12 mouse cellular contexts compared by ENCODE assay signal in the genomic region with DNA sequence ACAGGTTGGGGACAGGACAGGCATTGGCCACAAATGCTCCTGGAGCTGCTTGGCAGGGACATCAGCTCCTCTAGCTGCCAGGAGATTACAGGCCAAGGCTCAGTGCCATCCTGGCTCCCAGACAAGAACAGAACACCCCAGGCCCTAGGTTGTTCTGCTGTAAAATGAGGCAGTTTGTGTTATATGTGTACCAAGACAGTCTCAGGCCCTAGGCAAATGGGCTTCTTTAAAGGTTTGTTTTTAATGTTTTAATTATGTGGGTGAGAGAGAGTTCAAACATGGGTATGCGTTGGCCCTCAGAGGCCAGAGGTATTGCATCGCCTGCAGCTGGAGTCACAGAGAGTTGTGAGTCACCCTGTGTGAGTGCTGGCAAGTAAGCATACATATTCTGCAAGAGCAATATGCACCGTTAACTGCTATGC. TPM values are rescaled to one million over a fixed set of nuclear protein-coding genes. Genes with fewer than 3 reads are reported as not detected.
DNase-seq lines count a peak whose midpoint lies in the region; ATAC-seq and TF ChIP-seq lines count a peak whose summit lies in the region.
"Had no signal": no experiment of that assay in that cellular context is flagged by ENCODE, and none has a peak within 500 bp of the region (broad histone marks: within the 10 kb centered on the region; RNA-seq: fewer than 3 reads in every experiment).

No protein-coding gene starts in this region.

- H3K27ac ChIP-seq in hindbrain, postnatal 0 days: no peak overlapping the region
- no peak overlapping the region for H3K27ac ChIP-seq in hindbrain, embryonic 13.5 days
- H3K27ac ChIP-seq in embryonic fibroblast, embryonic 13.5 days (ENCODE audit: insufficient read depth, low read length): 0 out of 2 replicates have a peak overlapping the region, but pooled peaks have one; percentile 5
- H3K27ac ChIP-seq in liver, embryonic 11.5 days (ENCODE audit: low read depth, low read length): no peak overlapping the region
- no peak overlapping the region for H3K27ac ChIP-seq in forebrain, embryonic 12.5 days
- H3K27ac ChIP-seq: limb, embryonic 13.5 days; stomach, embryonic 15.5 days had no signal

- H3K36me3 ChIP-seq in hindbrain, postnatal 0 days (ENCODE audit: insufficient read depth, low read length): no peaks in the 10 kb centered on the region
- no peaks in the 10 kb centered on the region for H3K36me3 ChIP-seq in hindbrain, embryonic 13.5 days
- H3K36me3 ChIP-seq in C2C12 (ENCODE audit: control insufficient read depth, insufficient read depth): no peaks in the 10 kb centered on the region
- no peaks in the 10 kb centered on the region for H3K36me3 ChIP-seq in liver, embryonic 11.5 days (ENCODE audit: control insufficient read depth, insufficient read depth, low read length)
- H3K36me3 ChIP-seq in forebrain, embryonic 12.5 days (replicated peaks): no peaks in the 10 kb centered on the region
- H3K36me3 ChIP-seq: G1E; limb, embryonic 13.5 days; stomach, embryonic 15.5 days had no signal

- TF ChIP-seq CTCF in hindbrain, postnatal 0 days (IDR thresholded peaks at IDR 0.05; ENCODE audit: low read depth): no peak
- TF ChIP-seq CTCF in C2C12 (IDR thresholded peaks at IDR 0.05; ENCODE audit: control insufficient read depth, insufficient read depth, insufficient read length): no peak
- TF ChIP-seq CTCF in embryonic fibroblast, embryonic 13.5 days (IDR thresholded peaks at IDR 0.05; ENCODE audit: borderline replicate concordance, insufficient read depth, low read length): no peak

- H3K79me3 ChIP-seq in C2C12 (ENCODE audit: low read depth): no peaks in the 10 kb centered on the region

- H3K4me3 ChIP-seq in hindbrain, postnatal 0 days (ENCODE audit: low read length): no peak overlapping the region
- H3K4me3 ChIP-seq in hindbrain, embryonic 13.5 days: no peak overlapping the region
- no peak overlapping the region for H3K4me3 ChIP-seq in C2C12 (ENCODE audit: insufficient read depth, poor library complexity, severe bottlenecking)
- H3K4me3 ChIP-seq in embryonic fibroblast, embryonic 13.5 days (ENCODE audit: insufficient read depth, low read length): no peak overlapping the region
- no peak overlapping the region for H3K4me3 ChIP-seq in liver, embryonic 11.5 days (ENCODE audit: low read depth, low read length)
- H3K4me3 ChIP-seq in forebrain, embryonic 12.5 days (replicated peaks): no peak overlapping the region
- H3K4me3 ChIP-seq: limb, embryonic 13.5 days; stomach, embryonic 15.5 days had no signal

- no peaks in the 10 kb centered on the region for H3K9me3 ChIP-seq in hindbrain, postnatal 0 days (ENCODE audit: low read length)
- H3K9me3 ChIP-seq in hindbrain, embryonic 13.5 days: no peaks in the 10 kb centered on the region
- H3K9me3 ChIP-seq in liver, embryonic 11.5 days (ENCODE audit: control insufficient read depth, low read length): no peaks in the 10 kb centered on the region
- H3K9me3 ChIP-seq in forebrain, embryonic 12.5 days: no peaks in the 10 kb centered on the region
- H3K9me3 ChIP-seq: G1E; limb, embryonic 13.5 days; stomach, embryonic 15.5 days had no signal

- no peaks in the 10 kb centered on the region for H3K4me1 ChIP-seq in hindbrain, postnatal 0 days (ENCODE audit: insufficient read depth, low read length)
- no peaks in the 10 kb centered on the region for H3K4me1 ChIP-seq in hindbrain, embryonic 13.5 days (replicated peaks)
- no peaks in the 10 kb centered on the region for H3K4me1 ChIP-seq in embryonic fibroblast, embryonic 13.5 days (ENCODE audit: control insufficient read depth, insufficient read depth, low read length)
- no peaks in the 10 kb centered on the region for H3K4me1 ChIP-seq in liver, embryonic 11.5 days (replicated peaks; ENCODE audit: control insufficient read depth, insufficient read depth, low read length)
- H3K4me1 ChIP-seq in forebrain, embryonic 12.5 days: no peaks in the 10 kb centered on the region
- H3K4me1 ChIP-seq: stomach, embryonic 15.5 days had no signal

- no peaks in the 10 kb centered on the region for H3K79me2 ChIP-seq in C2C12 (ENCODE audit: control insufficient read depth, insufficient read depth)

- no peak overlapping the region for H3K4me2 ChIP-seq in hindbrain, postnatal 0 days (ENCODE audit: low read depth, low read length)
- no peak overlapping the region for H3K4me2 ChIP-seq in hindbrain, embryonic 13.5 days
- H3K4me2 ChIP-seq in liver, embryonic 11.5 days: no peak overlapping the region
- no peak overlapping the region for H3K4me2 ChIP-seq in forebrain, embryonic 12.5 days
- H3K4me2 ChIP-seq: limb, embryonic 13.5 days; stomach, embryonic 15.5 days had no signal

- no peak overlapping the region for H3K9ac ChIP-seq in hindbrain, postnatal 0 days (replicated peaks; ENCODE audit: low read length)
- H3K9ac ChIP-seq in hindbrain, embryonic 13.5 days: no peak overlapping the region
- no peak overlapping the region for H3K9ac ChIP-seq in liver, embryonic 11.5 days (ENCODE audit: low read depth, low read length)
- no peak overlapping the region for H3K9ac ChIP-seq in forebrain, embryonic 12.5 days
- H3K9ac ChIP-seq: limb, embryonic 13.5 days; stomach, embryonic 15.5 days had no signal

- H3ac ChIP-seq in C2C12 (ENCODE audit: control insufficient read depth, insufficient read length, low read depth): no peak overlapping the region

- peak; percentile 47 for DNase-seq in hindbrain, postnatal 0 days (ENCODE audit: low spot score)
- DNase-seq in adrenal gland, postnatal 25 days: peak; percentile 40
- DNase-seq in liver, embryonic 11.5 days (ENCODE audit: low spot score): no peak
- DNase-seq: kidney, postnatal 10 days had no signal

- WGBS in hindbrain, postnatal 0 days: 51% methylated on average over 3 of the region's 3 CpGs
- 84% methylated on average over 3 of the region's 3 CpGs for WGBS in hindbrain, embryonic 13.5 days
- WGBS in liver, embryonic 11.5 days: 73% methylated on average over 3 of the region's 3 CpGs
- WGBS in forebrain, embryonic 12.5 days: 85% methylated on average over 3 of the region's 3 CpGs

- no peak for TF ChIP-seq POLR2A in embryonic fibroblast, embryonic 13.5 days (IDR thresholded peaks at IDR 0.05; ENCODE audit: low read depth, low read length)

- 0 out of 2 replicates have a peak, but pooled peaks have one; percentile 27 for ATAC-seq in hindbrain, postnatal 0 days
- ATAC-seq in hindbrain, embryonic 13.5 days (ENCODE audit: low FRiP score): no peak
- no peak for ATAC-seq in liver, embryonic 11.5 days (replicated peaks; ENCODE audit: low FRiP score)
- no peak for ATAC-seq in inflammation-experienced regulatory T-cells, adult 6 months
- no peak for ATAC-seq in forebrain, embryonic 12.5 days (ENCODE audit: low FRiP score)

- no peaks in the 10 kb centered on the region for H3K27me3 ChIP-seq in hindbrain, postnatal 0 days (ENCODE audit: insufficient read depth, low read length)
- H3K27me3 ChIP-seq in hindbrain, embryonic 13.5 days: no peaks in the 10 kb centered on the region
- H3K27me3 ChIP-seq in C2C12 (ENCODE audit: control insufficient read depth, insufficient read depth, insufficient read length): no peaks in the 10 kb centered on the region
- no peaks in the 10 kb centered on the region for H3K27me3 ChIP-seq in liver, embryonic 11.5 days (replicated peaks; ENCODE audit: control insufficient read depth, insufficient read depth, low read length)
- no peaks in the 10 kb centered on the region for H3K27me3 ChIP-seq in forebrain, embryonic 12.5 days
- H3K27me3 ChIP-seq: limb, embryonic 13.5 days; stomach, embryonic 15.5 days had no signal

TF ChIP-seq in C2C12, 6 proteins besides CTCF, POLR2A, EP300 and RAD21:
- TF ChIP-seq USF1 (IDR thresholded peaks at IDR 0.05; ENCODE audit: low read depth) (no peak), CEBPB (IDR thresholded peaks at IDR 0.05; ENCODE audit: low read depth) (peak; percentile 47)

RNA-seq across cellular contexts. Expression of a gene that starts 8.0 kb away (rescaled TPM):
- total RNA-seq in hindbrain, postnatal 0 days (2014; rRNA removed): 123 and 158 TPM in 2 replicates
- polyA plus RNA-seq in hindbrain, postnatal 0 days (2015; fragmentation: Nextera tagmentation; extraction: Ambion mirVana): 115 and 117 TPM in 2 replicates
- 51.2 and 54.4 TPM in 2 replicates for polyA plus RNA-seq in hindbrain, embryonic 13.5 days (2015; fragmentation: Nextera tagmentation; extraction: Ambion mirVana)
- polyA plus RNA-seq in C2C12 (2012; fragmentation: generic; extraction: Trizol): 95.0 TPM
- total RNA-seq in adrenal gland, postnatal 25 days (2021): 334 and 362 TPM in 2 replicates
- 43.7 and 45.4 TPM in 2 replicates for polyA plus RNA-seq in embryonic fibroblast, embryonic 13.5 days (2011; ENCODE audit: insufficient read length, low read depth, missing spikeins)
- 28.7 and 32.8 TPM in 2 replicates for polyA plus RNA-seq in liver, embryonic 11.5 days (2014; fragmentation: Nextera tagmentation; extraction: Ambion mirVana)
- 100 to 1,000 TPM in 2 of 3 experiments, 10 to 100 TPM in 1; 93.9 to 109 (median 101) TPM for polyA plus RNA-seq in inflammation-experienced regulatory T-cells, adult 6 months (2017; shearing (Covaris generic))
- 52.5 and 58.0 TPM in 2 replicates for polyA plus RNA-seq in forebrain, embryonic 12.5 days (2016; fragmentation: Nextera tagmentation; extraction: Ambion mirVana)

RNA-seq across cellular contexts. Expression of a gene that starts 52.5 kb away (rescaled TPM):
- total RNA-seq in hindbrain, postnatal 0 days (2014; rRNA removed): 176 and 179 TPM in 2 replicates
- 429 and 435 TPM in 2 replicates for polyA plus RNA-seq in hindbrain, postnatal 0 days (2015; fragmentation: Nextera tagmentation; extraction: Ambion mirVana)
- polyA plus RNA-seq in hindbrain, embryonic 13.5 days (2015; fragmentation: Nextera tagmentation; extraction: Ambion mirVana): 385 and 394 TPM in 2 replicates
- 154 TPM for polyA plus RNA-seq in C2C12 (2012; fragmentation: generic; extraction: Trizol)
- 228 and 255 TPM in 2 replicates for total RNA-seq in adrenal gland, postnatal 25 days (2021)
- 130 and 139 TPM in 2 replicates for polyA plus RNA-seq in embryonic fibroblast, embryonic 13.5 days (2011; ENCODE audit: insufficient read length, low read depth, missing spikeins)
- 277 and 293 TPM in 2 replicates for polyA plus RNA-seq in liver, embryonic 11.5 days (2014; fragmentation: Nextera tagmentation; extraction: Ambion mirVana)
- 100 to 1,000 TPM in 2 of 3 experiments, 10 to 100 TPM in 1; 90.6 to 113 (median 101) TPM for polyA plus RNA-seq in inflammation-experienced regulatory T-cells, adult 6 months (2017; shearing (Covaris generic))
- polyA plus RNA-seq in forebrain, embryonic 12.5 days (2016; fragmentation: Nextera tagmentation; extraction: Ambion mirVana): 326 and 329 TPM in 2 replicates
